Mouse (Mus musculus) adrenal gland, postnatal 25 days (tissue): ENCODE measurements around the gene Meaf6. TPM values are rescaled to one million over a fixed set of nuclear protein-coding genes. Genes with fewer than 3 reads are reported as not detected.

Source experiments
- DNase-seq: peaks from one replicate; pipeline ENCODE4 v3.0.0; 2021; ENCODE audit warnings: mixed read lengths
- long read RNA-seq: library from polyadenylated mRNA; stranded (forward); transcript quantifications from one replicate; pipeline ENCODE4 v2.0.0, GENCODE M21; 2021
- total RNA-seq: library from RNA; stranded (reverse); gene quantifications from 2 replicates; pipeline ENCODE4 v1.2.3, GENCODE M21; 2021

Meaf6 gene
- 34.2 and 36.9 TPM in 2 replicates for total RNA-seq
- long read RNA-seq, full-length matches to known transcripts: 22 of 31 reads
- long read RNA-seq, partial matches to known transcripts: 4 of 31 reads
- long read RNA-seq, other reads (novel, unspliced or antisense): 5 of 31 reads

GRCm38 (mm10) chr4:125084403-125085345 is at the start of gene Meaf6:
Meaf6 (plus strand) TSS chr4:125085134.
- peak; percentile 94 for DNase-seq

- no peak for DNase-seq
These were observed 40.5 kb upstream of the Meaf6 start for GRCm38 (mm10) chr4:125044454-125044853.

- no peak for DNase-seq
These were observed 29.5 kb upstream of the Meaf6 start for GRCm38 (mm10) chr4:125055385-125055784.

GRCm38 (mm10) chr4:125056476-125056875 is 28.5 kb upstream of the Meaf6 start:
- DNase-seq: no peak

- no peak for DNase-seq
These were observed 27.7 kb upstream of the Meaf6 start for GRCm38 (mm10) chr4:125057273-125057672.

- no peak for DNase-seq
These were observed 26.9 kb upstream of the Meaf6 start for GRCm38 (mm10) chr4:125058033-125058432.

GRCm38 (mm10) chr4:125059025-125059424 is 25.9 kb upstream of the Meaf6 start:
- peak; percentile 57 for DNase-seq

GRCm38 (mm10) chr4:125063829-125064228 is 21.1 kb upstream of the Meaf6 start:
- no peak for DNase-seq

GRCm38 (mm10) chr4:125065517-125066307 is 19.2 kb upstream of the Meaf6 start, which contains the start of gene Dnali1:
Dnali1 (minus strand) TSS chr4:125065703.
- DNase-seq: peak; percentile 70

- peak; percentile 94 for DNase-seq
These were observed 18.2 kb upstream of the Meaf6 start, which contains the start of gene Snip1 for GRCm38 (mm10) chr4:125066490-125067370. Snip1 (plus strand) TSS chr4:125066672.

GRCm38 (mm10) chr4:125077700-125078099 is 7.2 kb upstream of the Meaf6 start:
- no peak for DNase-seq

GRCm38 (mm10) chr4:125078698-125079097 is 6.2 kb upstream of the Meaf6 start:
- DNase-seq: no peak

- peak; percentile 84 for DNase-seq
These were observed 460 bp downstream of the Meaf6 start for GRCm38 (mm10) chr4:125085346-125085841.

- no peak for DNase-seq
These were observed 8.1 kb downstream of the Meaf6 start for GRCm38 (mm10) chr4:125093031-125093430.

- peak; percentile 47 for DNase-seq
These were observed 11.1 kb downstream of the Meaf6 start for GRCm38 (mm10) chr4:125096066-125096465.

GRCm38 (mm10) chr4:125097412-125097811 is 12.5 kb downstream of the Meaf6 start:
- DNase-seq: no peak

GRCm38 (mm10) chr4:125099458-125099857 is 14.5 kb downstream of the Meaf6 start:
- peak; percentile 85 for DNase-seq

GRCm38 (mm10) chr4:125101334-125101733 is 16.4 kb downstream of the Meaf6 start:
- no peak for DNase-seq

GRCm38 (mm10) chr4:125105354-125105753 is 20.4 kb downstream of the Meaf6 start:
- DNase-seq: no peak

- peak; percentile 84 for DNase-seq
These were observed 29.7 kb downstream of the Meaf6 start for GRCm38 (mm10) chr4:125114638-125115037.

GRCm38 (mm10) chr4:125115081-125115480 is 30.1 kb downstream of the Meaf6 start:
- no peak for DNase-seq
